Mouse (Mus musculus) hindbrain, embryonic 15.5 days (tissue): ENCODE results near the gene Arhgap44. TPM values are rescaled to one million over a fixed set of nuclear protein-coding genes. Genes with fewer than 3 reads are reported as not detected.
A peak's percentile ranks its signal among the peaks of the same experiment; 100 is the strongest.

Experiments used
- ATAC-seq: fragments of 200-750 bp; cut with Nextera tagmentation; 2 replicates; pipeline ENCODE4 v1.8.0; 2017; ENCODE audit warnings: low read depth, moderate number of reproducible peaks, moderate TSS enrichment; ENCODE audit not compliant: low FRiP score
- H3K27ac ChIP-seq: fragments of 300-500 bp; sonication (generic); replicated peaks from 2 replicates; pipeline ENCODE4 v1.5.1; 2015; ENCODE audit warnings: mild to moderate bottlenecking, inconsistent platforms
- H3K27me3 ChIP-seq: fragments of 300-500 bp; sonication (generic); 2 replicates; pipeline ENCODE4 v1.6.1; 2015; ENCODE audit warnings: control low read depth, inconsistent platforms
- H3K36me3 ChIP-seq: fragments of 300-500 bp; sonication (generic); 2 replicates; pipeline ENCODE4 v1.6.1; 2015; ENCODE audit warnings: control low read depth, inconsistent platforms
- H3K4me1 ChIP-seq: fragments of 300-500 bp; sonication (generic); replicated peaks from 2 replicates; pipeline ENCODE4 v1.6.1; 2015; ENCODE audit warnings: control low read depth, inconsistent platforms
- H3K4me2 ChIP-seq: fragments of 300-500 bp; sonication (generic); 2 replicates; pipeline ENCODE4 v1.6.1; 2015; ENCODE audit warnings: moderate library complexity, mild to moderate bottlenecking, inconsistent platforms
- H3K4me3 ChIP-seq: fragments of 300-500 bp; sonication (generic); 2 replicates; pipeline ENCODE4 v1.5.1; 2015; ENCODE audit warnings: mild to moderate bottlenecking, inconsistent platforms
- H3K9ac ChIP-seq: fragments of 300-500 bp; sonication (generic); 2 replicates; pipeline ENCODE4 v1.6.1; 2015; ENCODE audit warnings: inconsistent platforms
- H3K9me3 ChIP-seq: fragments of 300-500 bp; sonication (generic); 2 replicates; pipeline ENCODE4 v1.6.1; 2016; ENCODE audit warnings: control low read depth, inconsistent platforms
- whole genome bisulfite sequencing: fragments of 180-500 bp; shearing (Covaris S2); methylation state at CpG from one replicate; pipeline ENCODE4 v1.1.7; 2015; 5-methylcytosine and 5-hydroxymethylcytosine counted together
- polyA plus RNA-seq: library from polyadenylated mRNA; unstranded; fragments of >200 nt; fragmentation: Nextera tagmentation; extraction: Ambion mirVana; gene quantifications from 2 replicates; pipeline ENCODE4 v1.2.1, GENCODE M21; 2015

Arhgap44 gene
- polyA plus RNA-seq, 1 experiment from 2014 or later = 19.5 TPM

DNA sequence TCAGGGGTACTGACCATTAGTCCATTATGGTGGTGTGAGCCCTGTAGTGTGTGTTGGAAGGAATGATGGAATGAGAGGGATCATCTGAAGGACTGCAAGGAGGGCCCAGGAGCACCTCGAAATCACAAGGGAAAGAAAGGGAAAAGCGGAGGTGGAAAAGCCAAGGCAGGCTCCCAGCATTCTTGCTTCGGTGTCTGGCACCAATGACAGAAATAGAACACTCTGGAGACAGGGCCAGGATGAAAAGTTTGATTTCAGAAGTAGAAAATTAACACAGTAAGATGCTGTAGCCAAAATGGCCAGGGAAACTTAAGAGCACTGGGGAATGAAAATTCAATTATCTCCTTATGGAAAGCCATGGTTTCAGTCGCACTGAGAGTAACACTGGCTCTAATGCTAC, 29.1 kb downstream of the Arhgap44 start:
- no peaks in the 10 kb centered on the region for H3K4me1 ChIP-seq
- no peak overlapping the region for H3K27ac ChIP-seq
- no peak overlapping the region for H3K4me2 ChIP-seq
- no peaks in the 10 kb centered on the region for H3K36me3 ChIP-seq
- H3K4me3 ChIP-seq = no peak overlapping the region
- no peak overlapping the region for H3K9ac ChIP-seq
- ATAC-seq = no peak
- no peaks in the 10 kb centered on the region for H3K27me3 ChIP-seq
- WGBS = 86% methylated on average over 4 of the region's 4 CpGs
- no peaks in the 10 kb centered on the region for H3K9me3 ChIP-seq

DNA sequence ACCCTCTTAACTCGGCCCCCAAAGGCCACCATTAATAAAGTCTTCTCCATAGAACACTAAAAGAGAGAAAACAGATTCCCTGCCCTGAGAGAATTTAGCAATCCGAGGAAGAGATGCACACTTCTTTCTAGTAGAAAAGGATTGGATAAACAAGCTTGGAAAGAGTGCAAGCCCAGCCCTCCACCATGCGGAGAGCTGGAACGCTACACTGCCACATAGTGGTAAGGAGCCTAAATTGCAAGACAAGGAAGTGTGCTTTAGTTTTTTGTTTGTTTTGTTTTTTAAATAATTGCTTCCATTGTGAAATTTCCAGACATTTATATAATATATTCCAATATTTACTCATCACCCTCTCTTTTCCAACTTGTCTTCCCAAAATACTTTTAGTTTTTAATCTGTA, 33.7 kb downstream of the Arhgap44 start:
- H3K27ac ChIP-seq = no peak overlapping the region
- H3K4me2 ChIP-seq = no peak overlapping the region
- 78% methylated on average over 4 of the region's 4 CpGs for WGBS
- H3K36me3 ChIP-seq = no peaks in the 10 kb centered on the region
- peaks cover 22% of the 10 kb centered on the region for H3K4me1 ChIP-seq
- no peaks in the 10 kb centered on the region for H3K9me3 ChIP-seq
- ATAC-seq = no peak
- no peak overlapping the region for H3K9ac ChIP-seq
- H3K4me3 ChIP-seq = no peak overlapping the region
- no peaks in the 10 kb centered on the region for H3K27me3 ChIP-seq

DNA sequence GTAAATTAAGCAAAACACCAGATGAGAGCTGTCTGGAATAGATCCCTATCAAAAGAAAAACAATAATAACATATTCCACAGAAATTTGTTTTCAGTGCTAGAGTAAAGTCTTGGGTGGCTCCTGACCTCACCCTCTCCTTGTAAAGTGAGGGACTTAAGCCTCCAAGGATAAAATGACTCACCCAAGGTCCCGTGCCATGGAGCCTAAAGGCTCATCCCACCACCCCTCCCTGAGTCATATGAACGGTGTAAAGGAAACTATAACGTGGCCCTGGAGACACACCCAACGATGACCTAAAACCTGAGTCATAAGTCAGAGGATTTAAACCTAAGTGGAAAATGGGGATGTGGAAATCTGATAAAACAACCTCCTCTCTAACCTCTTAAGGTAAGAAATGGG, 34.1 kb downstream of the Arhgap44 start:
- Histone ChIP-seq H3K4me2 (no peak overlapping the region), H3K27ac (no peak overlapping the region), H3K27me3 (no peaks in the 10 kb centered on the region), H3K9me3 (no peaks in the 10 kb centered on the region), H3K4me1 (peaks cover 22% of the 10 kb centered on the region), H3K36me3 (no peaks in the 10 kb centered on the region), H3K4me3 (no peak overlapping the region), H3K9ac (no peak overlapping the region)
- no peak for ATAC-seq
- 84% methylated on average over 4 of the region's 4 CpGs for WGBS

DNA sequence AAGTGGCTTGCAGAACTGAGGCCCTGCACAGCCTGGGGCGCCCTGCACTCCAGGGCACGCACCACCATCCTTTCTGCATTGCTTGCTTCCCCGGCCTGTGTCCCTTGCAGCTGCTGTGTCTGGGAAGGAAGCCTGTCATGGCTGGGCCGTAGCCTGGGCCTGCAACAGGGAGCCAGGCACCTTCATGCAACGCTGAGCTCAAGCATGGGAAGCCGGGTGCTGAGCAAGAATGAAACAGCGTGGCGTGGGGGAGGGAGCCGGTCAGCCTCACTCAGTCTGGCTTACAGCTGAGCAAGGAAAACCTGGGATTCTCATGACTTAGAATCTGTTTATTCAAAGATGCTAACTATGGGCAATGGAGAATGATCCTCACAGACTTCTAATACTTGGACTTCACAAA, 36.2 kb downstream of the Arhgap44 start:
- no peak overlapping the region for H3K4me2 ChIP-seq
- peak overlapping the region; percentile 26; the same call in 1 of the 2 replicates for H3K27ac ChIP-seq
- no peaks in the 10 kb centered on the region for H3K27me3 ChIP-seq
- no peak overlapping the region for H3K4me3 ChIP-seq
- H3K9me3 ChIP-seq = no peaks in the 10 kb centered on the region
- no peak; the same call in 1 of the 2 replicates for ATAC-seq
- H3K36me3 ChIP-seq = no peaks in the 10 kb centered on the region
- 60% methylated on average over 9 of the region's 9 CpGs for WGBS
- peaks cover 22% of the 10 kb centered on the region for H3K4me1 ChIP-seq
- H3K9ac ChIP-seq = no peak overlapping the region

DNA sequence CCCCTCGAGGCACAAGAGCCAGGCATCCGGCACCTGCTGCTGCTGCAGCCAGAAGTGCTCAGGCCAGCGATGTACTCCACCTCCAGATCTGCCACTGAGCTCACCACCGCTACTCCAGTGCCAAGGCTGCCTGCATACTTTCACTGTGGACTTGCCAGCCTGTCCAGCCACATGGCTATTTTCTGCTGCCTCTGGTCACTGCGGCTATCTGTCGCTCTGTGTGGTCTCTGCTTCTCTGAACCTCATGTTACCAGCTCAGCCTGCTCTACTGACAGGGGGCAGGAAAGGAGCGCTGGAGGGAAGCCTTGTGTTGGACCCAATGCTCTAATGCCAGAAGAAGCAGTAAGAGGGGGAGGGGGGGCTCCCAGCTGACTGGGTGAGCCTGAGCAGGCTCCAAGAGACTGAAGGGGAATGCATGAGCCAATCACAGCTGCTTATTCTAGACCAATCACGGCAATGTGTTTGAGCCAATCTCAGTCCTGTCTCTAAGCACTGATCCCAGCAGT, 37.8 kb downstream of the Arhgap44 start:
- 0 out of 2 replicates have a peak overlapping the region, but pooled peaks have one; percentile 11 for H3K4me2 ChIP-seq
- no peaks in the 10 kb centered on the region for H3K9me3 ChIP-seq
- no peak overlapping the region for H3K4me3 ChIP-seq
- no peaks in the 10 kb centered on the region for H3K36me3 ChIP-seq
- H3K27me3 ChIP-seq = no peaks in the 10 kb centered on the region
- 0 out of 2 replicates have a peak overlapping the region, but pooled peaks have one; percentile 4 for H3K9ac ChIP-seq
- H3K4me1 ChIP-seq = peaks cover 22% of the 10 kb centered on the region
- H3K27ac ChIP-seq = peak overlapping the region; percentile 54
- 51% methylated on average over 8 of the region's 8 CpGs for WGBS
- peak; percentile 85 for ATAC-seq

DNA sequence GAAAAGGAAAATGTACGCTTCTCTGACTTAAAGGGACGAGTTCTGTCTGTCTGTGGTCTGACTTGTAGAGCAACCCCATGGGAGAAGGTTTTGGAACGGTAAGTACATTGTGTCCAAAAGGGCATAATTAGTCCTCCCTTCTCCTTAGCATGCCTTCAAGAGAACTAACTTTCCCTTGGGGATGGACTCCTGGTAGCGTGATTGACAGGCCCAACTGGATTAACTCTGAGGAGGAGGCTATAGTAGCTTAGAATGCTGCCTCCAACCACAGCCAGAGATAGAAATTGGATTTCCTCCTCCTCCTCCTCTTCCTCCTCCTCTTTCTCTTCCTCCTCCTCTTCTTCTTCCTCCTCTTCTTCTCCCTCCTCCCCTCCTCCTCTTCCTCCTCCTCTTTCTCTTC, 42.5 kb downstream of the Arhgap44 start:
- ATAC-seq = no peak
- Histone ChIP-seq H3K27me3 (no peaks in the 10 kb centered on the region), H3K9ac (no peak overlapping the region), H3K9me3 (no peaks in the 10 kb centered on the region), H3K27ac (no peak overlapping the region), H3K4me2 (no peak overlapping the region), H3K36me3 (no peaks in the 10 kb centered on the region), H3K4me1 (peaks cover 6% of the 10 kb centered on the region), H3K4me3 (no peak overlapping the region)
- 84% methylated on average over 4 of the region's 4 CpGs for WGBS

DNA sequence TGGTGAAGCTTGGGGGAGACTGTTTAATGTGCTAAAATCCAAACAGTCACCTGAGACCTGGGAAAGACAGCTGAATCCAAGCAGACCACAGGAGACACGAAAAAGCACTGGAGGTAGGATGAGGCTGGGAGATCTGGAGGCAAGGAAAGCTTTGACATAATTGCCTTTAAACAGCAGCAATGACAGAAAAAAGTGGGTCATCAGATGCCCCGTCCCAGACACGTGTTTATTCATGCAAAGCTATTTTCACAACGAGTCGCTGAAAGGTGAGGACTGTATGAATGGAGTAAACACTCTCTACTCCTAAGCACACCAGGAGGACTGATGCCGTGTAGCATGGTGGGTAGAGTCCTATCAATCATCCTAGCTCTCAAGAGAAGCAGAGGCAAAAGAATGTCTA, 47.0 kb downstream of the Arhgap44 start:
- no peak overlapping the region for H3K4me2 ChIP-seq
- H3K9ac ChIP-seq = no peak overlapping the region
- peaks cover 16% of the 10 kb centered on the region for H3K4me1 ChIP-seq
- ATAC-seq = no peak
- 90% methylated on average over 6 of the region's 6 CpGs for WGBS
- no peak overlapping the region for H3K4me3 ChIP-seq
- H3K27ac ChIP-seq = no peak overlapping the region
- H3K9me3 ChIP-seq = no peaks in the 10 kb centered on the region
- H3K27me3 ChIP-seq = no peaks in the 10 kb centered on the region
- no peaks in the 10 kb centered on the region for H3K36me3 ChIP-seq

DNA sequence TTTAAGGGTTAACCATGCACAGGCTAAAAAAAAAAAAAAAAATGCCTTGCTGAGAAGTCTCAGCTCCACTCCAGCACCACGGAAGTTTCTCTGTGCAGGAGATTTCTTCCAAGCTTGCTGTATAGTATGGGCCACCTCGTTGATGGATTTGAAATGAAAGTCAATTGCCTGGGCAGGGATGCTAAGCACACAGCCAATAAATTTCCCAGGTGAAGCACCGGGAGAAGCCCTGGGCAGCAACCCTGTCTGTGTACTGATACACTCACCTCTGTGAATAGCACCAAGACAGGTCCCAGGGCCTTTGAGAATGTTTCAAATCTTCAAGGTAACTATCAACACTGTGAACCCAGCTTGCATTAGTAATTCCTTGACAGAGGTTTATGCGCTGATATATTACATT, 50.7 kb downstream of the Arhgap44 start:
- 46% methylated on average over 4 of the region's 4 CpGs for WGBS

DNA sequence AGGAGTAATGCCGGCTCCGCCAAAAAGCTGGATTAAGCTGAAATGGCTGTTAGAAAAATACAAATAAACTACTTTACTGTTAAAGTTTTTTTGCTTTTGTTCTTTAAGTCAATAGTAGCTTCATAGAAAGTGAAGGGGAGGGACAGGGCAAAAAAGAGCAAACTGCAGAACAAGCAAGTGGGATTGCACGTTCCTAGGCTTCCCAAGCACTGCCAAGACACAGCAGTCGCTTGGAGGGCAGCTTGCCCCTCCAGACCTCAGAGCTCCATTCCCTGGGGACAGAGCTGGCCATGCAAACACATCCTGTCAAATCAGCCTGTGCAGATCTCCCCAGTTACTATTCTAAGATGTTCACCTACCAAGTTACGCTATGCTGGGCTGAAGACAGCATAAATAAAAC, 51.1 kb downstream of the Arhgap44 start:
- 59% methylated on average over 5 of the region's 5 CpGs for WGBS
- Histone ChIP-seq H3K4me2 (no peak overlapping the region), H3K36me3 (no peaks in the 10 kb centered on the region), H3K4me1 (peaks cover 33% of the 10 kb centered on the region), H3K27me3 (no peaks in the 10 kb centered on the region), H3K9me3 (no peaks in the 10 kb centered on the region), H3K4me3 (no peak overlapping the region), H3K9ac (no peak overlapping the region), H3K27ac (no peak overlapping the region)
- ATAC-seq = no peak

More for the DNA sequence above, 50.7 kb downstream of the Arhgap44 start:
- H3K27ac ChIP-seq = no peak overlapping the region
- no peaks in the 10 kb centered on the region for H3K9me3 ChIP-seq
- ATAC-seq = no peak
- H3K9ac ChIP-seq = no peak overlapping the region
- H3K27me3 ChIP-seq = no peaks in the 10 kb centered on the region
- H3K36me3 ChIP-seq = no peaks in the 10 kb centered on the region
- H3K4me2 ChIP-seq = no peak overlapping the region
- peaks cover 31% of the 10 kb centered on the region for H3K4me1 ChIP-seq
- no peak overlapping the region for H3K4me3 ChIP-seq

DNA sequence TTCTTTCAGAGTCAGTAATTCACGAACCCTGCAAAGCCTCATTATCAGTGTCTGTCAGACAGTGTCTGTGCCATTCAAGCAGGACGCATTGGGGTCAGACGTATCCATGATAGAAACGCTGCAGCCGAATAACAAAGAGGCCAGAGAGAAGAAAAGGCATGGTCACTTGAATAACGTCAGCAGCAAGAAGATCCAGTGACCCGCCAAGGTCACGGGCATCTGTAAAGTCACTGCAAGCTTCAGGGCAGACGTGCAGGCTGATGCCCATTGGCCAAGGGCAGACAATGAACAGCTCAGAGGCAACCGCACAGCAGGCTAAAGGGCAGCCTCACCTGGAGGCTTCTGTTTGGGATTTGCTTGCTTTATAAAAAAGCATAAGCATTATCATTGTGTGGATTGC, 52.7 kb downstream of the Arhgap44 start:
- no peak overlapping the region for H3K4me3 ChIP-seq
- no peaks in the 10 kb centered on the region for H3K27me3 ChIP-seq
- no peak for ATAC-seq
- peaks cover 33% of the 10 kb centered on the region for H3K4me1 ChIP-seq
- no peak overlapping the region; the same call in 1 of the 2 replicates for H3K9ac ChIP-seq
- no peak overlapping the region for H3K27ac ChIP-seq
- no peak overlapping the region for H3K4me2 ChIP-seq
- H3K36me3 ChIP-seq = no peaks in the 10 kb centered on the region
- no peaks in the 10 kb centered on the region for H3K9me3 ChIP-seq
- 29% methylated on average over 10 of the region's 10 CpGs for WGBS

DNA sequence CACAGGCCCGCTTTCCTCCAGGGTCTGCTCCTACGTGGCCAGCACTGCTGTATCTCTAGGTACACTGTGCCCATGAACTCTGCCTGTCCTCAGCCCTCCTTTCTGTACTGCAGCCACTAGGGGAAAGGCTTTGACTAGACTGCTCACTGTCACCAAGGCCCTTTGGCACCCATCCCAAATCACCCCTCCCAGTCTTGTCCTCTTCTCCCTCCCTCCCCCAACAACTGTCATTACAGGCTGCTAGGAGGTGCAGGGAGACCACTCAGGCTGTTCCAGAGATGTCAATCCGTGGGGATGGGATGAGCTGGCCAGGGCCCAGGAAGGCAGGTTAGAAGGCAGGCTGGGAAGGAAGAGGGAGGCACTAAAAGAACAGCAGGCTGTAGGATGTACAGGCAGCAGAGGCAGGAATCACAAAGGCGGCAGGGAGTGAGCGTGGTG, 55.0 kb downstream of the Arhgap44 start:
- peaks cover 33% of the 10 kb centered on the region for H3K4me1 ChIP-seq
- no peaks in the 10 kb centered on the region for H3K9me3 ChIP-seq
- peak; percentile 62; the same call in 1 of the 2 replicates for ATAC-seq
- no peak overlapping the region for H3K4me2 ChIP-seq
- H3K36me3 ChIP-seq = no peaks in the 10 kb centered on the region
- H3K4me3 ChIP-seq = no peak overlapping the region
- peak overlapping the region; percentile 4 for H3K27ac ChIP-seq
- H3K9ac ChIP-seq = no peak overlapping the region
- WGBS = 55% methylated on average over 5 of the region's 5 CpGs
- no peaks in the 10 kb centered on the region for H3K27me3 ChIP-seq

DNA sequence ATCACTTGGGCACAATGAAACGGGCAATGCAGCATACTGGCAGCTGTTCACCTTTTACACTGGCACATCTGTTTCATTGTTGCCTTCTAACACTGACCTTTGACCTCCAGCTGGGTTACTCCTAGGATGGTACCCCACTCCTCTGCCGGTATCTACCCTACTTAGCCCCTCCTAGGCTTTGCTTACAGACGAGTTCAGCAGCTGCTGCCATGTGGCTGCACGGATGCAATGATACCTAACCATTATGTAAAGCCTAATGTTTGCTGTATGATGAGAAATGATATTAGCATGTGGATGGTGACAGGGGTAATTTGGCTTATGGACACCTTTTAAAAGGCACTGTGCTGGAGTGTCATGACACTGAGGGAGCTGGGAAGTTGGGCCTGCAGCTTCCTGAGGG, 55.6 kb downstream of the Arhgap44 start:
- no peaks in the 10 kb centered on the region for H3K36me3 ChIP-seq
- H3K9me3 ChIP-seq = no peaks in the 10 kb centered on the region
- H3K4me2 ChIP-seq = no peak overlapping the region
- 0 out of 2 replicates have a peak overlapping the region, but pooled peaks have one; percentile 4 for H3K27ac ChIP-seq
- H3K4me1 ChIP-seq = peaks cover 30% of the 10 kb centered on the region
- no peak overlapping the region for H3K4me3 ChIP-seq
- no peak overlapping the region for H3K9ac ChIP-seq
- peak; percentile 20; the same call in 1 of the 2 replicates for ATAC-seq
- 68% methylated on average over 4 of the region's 4 CpGs for WGBS
- no peaks in the 10 kb centered on the region for H3K27me3 ChIP-seq

DNA sequence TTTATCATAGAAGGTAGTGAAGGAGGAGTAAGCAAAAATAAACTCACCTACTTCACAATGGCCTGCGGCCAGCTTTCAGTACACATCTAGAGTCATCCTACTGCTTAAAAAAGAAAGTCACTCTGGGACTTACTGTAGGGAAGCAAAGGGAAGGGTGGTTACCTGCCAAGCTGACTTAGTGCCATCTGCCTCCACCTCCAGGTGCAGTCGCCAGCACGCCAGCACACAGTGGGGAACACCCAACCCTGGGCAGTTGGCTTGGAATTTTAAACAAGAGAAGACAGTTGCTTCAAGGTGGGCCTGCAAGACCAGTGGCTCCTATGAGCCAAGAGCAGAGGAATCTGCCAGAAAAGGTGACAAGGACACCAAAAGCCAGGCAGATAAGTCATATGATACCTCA, 58.7 kb downstream of the Arhgap44 start:
- no peak for ATAC-seq
- no peak overlapping the region for H3K4me3 ChIP-seq
- no peaks in the 10 kb centered on the region for H3K36me3 ChIP-seq
- H3K9me3 ChIP-seq = no peaks in the 10 kb centered on the region
- no peak overlapping the region for H3K9ac ChIP-seq
- H3K4me1 ChIP-seq = peaks cover 13% of the 10 kb centered on the region
- no peak overlapping the region for H3K4me2 ChIP-seq
- H3K27me3 ChIP-seq = no peaks in the 10 kb centered on the region
- 94% methylated on average over 3 of the region's 3 CpGs for WGBS
- no peak overlapping the region for H3K27ac ChIP-seq
